In genomic region chr2:178758366-178758765, GRCm38 (mm10) we compare ENCODE assay signal across 8 mouse cellular contexts.
DNase-seq lines count a peak whose midpoint lies in the region; ATAC-seq and TF ChIP-seq lines count a peak whose summit lies in the region.

No protein-coding gene starts in this region.

- no peak overlapping the region for H3K4me3 ChIP-seq in kidney, embryonic 15.5 days (replicated peaks)
- H3K4me3 ChIP-seq in forebrain, embryonic 11.5 days (ENCODE audit: low read depth, low read length): no peak overlapping the region

- 3% methylated on average over 2 of the region's 2 CpGs for WGBS in kidney, embryonic 15.5 days
- 4% methylated on average over 2 of the region's 2 CpGs for WGBS in forebrain, embryonic 11.5 days

- intact Hi-C loops in left cerebral cortex, postnatal 4 days (cut with DNase I): loop anchor here (10.0 kb wide), 1 partner anchor 686 kb away; the partner anchor contains the start of gene Cdh4

- no peak overlapping the region for H3K4me2 ChIP-seq in kidney, embryonic 15.5 days
- no peak overlapping the region for H3K4me2 ChIP-seq in forebrain, embryonic 11.5 days (ENCODE audit: low read depth, low read length, severe bottlenecking)

- no peak overlapping the region for H3K9ac ChIP-seq in kidney, embryonic 15.5 days
- no peak overlapping the region for H3K9ac ChIP-seq in forebrain, embryonic 11.5 days (ENCODE audit: low read length)

- no peak for ATAC-seq in kidney, embryonic 15.5 days (replicated peaks; ENCODE audit: low FRiP score)
- peak; percentile 69; the same call in 1 of the 2 replicates for ATAC-seq in forebrain, embryonic 11.5 days (replicated peaks; ENCODE audit: low FRiP score)

- no peaks in the 10 kb centered on the region for H3K4me1 ChIP-seq in kidney, embryonic 15.5 days
- H3K4me1 ChIP-seq in forebrain, embryonic 11.5 days (replicated peaks; ENCODE audit: control insufficient read depth, insufficient read depth, low read length): no peaks in the 10 kb centered on the region

- no peaks in the 10 kb centered on the region for H3K36me3 ChIP-seq in kidney, embryonic 15.5 days
- no peaks in the 10 kb centered on the region for H3K36me3 ChIP-seq in forebrain, embryonic 11.5 days (ENCODE audit: control insufficient read depth, insufficient read depth, low read length)

- TF ChIP-seq POLR2A in brain, embryonic 14.5 days (IDR thresholded peaks at IDR 0.05; ENCODE audit: borderline replicate concordance, extremely low read depth, insufficient read depth, insufficient read length, poor library complexity, severe bottlenecking): no peak

- no peaks in the 10 kb centered on the region for H3K9me3 ChIP-seq in kidney, embryonic 15.5 days (replicated peaks)
- H3K9me3 ChIP-seq in forebrain, embryonic 11.5 days (ENCODE audit: control insufficient read depth, low read length): no peaks in the 10 kb centered on the region

- peak; percentile 70 for DNase-seq in kidney, adult 18-20 months
- DNase-seq in brain, embryonic 14.5 days (ENCODE audit: low read depth): peak; percentile 77
- peak; percentile 82 for DNase-seq in forebrain, embryonic 11.5 days (ENCODE audit: low spot score)
- peak; percentile 16 for DNase-seq in hindlimb bud, embryonic 11.5 days (ENCODE audit: extremely low spot score, low read depth, low spot score)
- peak; percentile 80 for DNase-seq in left cerebral cortex, postnatal 4 days
- DNase-seq in ovary, postnatal 36 days (ENCODE audit: low spot score): peak; percentile 60
- peak; percentile 44 for DNase-seq in urinary bladder, postnatal 25 days (ENCODE audit: low spot score)

- TF ChIP-seq CTCF in brain, embryonic 14.5 days (IDR thresholded peaks at IDR 0.05; ENCODE audit: borderline replicate concordance, extremely low read depth, insufficient read depth, insufficient read length): peak; percentile 89

- H3K27ac ChIP-seq in kidney, embryonic 15.5 days: no peak overlapping the region
- H3K27ac ChIP-seq in forebrain, embryonic 11.5 days (ENCODE audit: low read depth, low read length): no peak overlapping the region

- no peaks in the 10 kb centered on the region; the same call in 1 of the 2 replicates for H3K27me3 ChIP-seq in kidney, embryonic 15.5 days
- no peaks in the 10 kb centered on the region for H3K27me3 ChIP-seq in forebrain, embryonic 11.5 days (ENCODE audit: control insufficient read depth, insufficient read depth, low read length)

Comparison
In these comparisons a context has a peak if more than half of its experiments do, and no peak if none do; other contexts are left out.
1. DNase-seq: peak in every context shown above with its lines; median percentile 82 in forebrain, embryonic 11.5 days; 80 in left cerebral cortex, postnatal 4 days; 77 in brain, embryonic 14.5 days; 70 in kidney, adult 18-20 months; 60 in ovary, postnatal 36 days; 44 in urinary bladder, postnatal 25 days; 16 in hindlimb bud, embryonic 11.5 days.